Mouse (Mus musculus): Measurements from ENCODE around the gene Abcc4. TPM values are rescaled to one million over a fixed set of nuclear protein-coding genes. Genes with fewer than 3 reads are reported as not detected.
"Not testable (repeated sequence)": the region's sequence is repeated elsewhere in the genome, so short reads cannot be mapped to it uniquely, and the experiment has no call there.

Gene Abcc4
- total RNA-seq, 2 experiments from 2014 or later = 9.0 to 9.1 TPM

- DNase-seq = no peak
- intact Hi-C loops (cut with DNase I) = no loop called here
These were observed 161.5 kb downstream of the Abcc4 start for GRCm38 (mm10) chr14:118544493-118544892.

DNA sequence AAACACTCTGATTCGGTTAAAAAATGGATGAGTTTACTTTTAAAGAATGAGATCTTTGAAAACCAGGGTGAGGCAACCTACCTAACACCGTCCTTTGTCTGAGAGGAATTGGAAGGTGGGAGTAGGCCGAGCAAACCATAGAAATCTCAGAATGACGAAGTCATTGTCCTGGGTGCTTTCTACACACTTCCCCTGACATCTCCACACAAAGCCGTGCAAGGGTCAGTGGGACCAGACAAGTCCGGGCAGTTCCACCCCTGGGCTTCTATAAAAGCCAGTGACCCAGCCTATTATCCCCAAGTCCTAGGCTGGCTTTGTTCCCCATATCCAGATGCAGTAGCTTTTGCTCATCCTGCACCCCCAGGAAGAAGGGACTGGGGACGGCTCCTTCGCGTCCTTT lies 163.1 kb downstream of the Abcc4 start:
- no peak for DNase-seq
- intact Hi-C loops (cut with DNase I) = no loop called here

DNA sequence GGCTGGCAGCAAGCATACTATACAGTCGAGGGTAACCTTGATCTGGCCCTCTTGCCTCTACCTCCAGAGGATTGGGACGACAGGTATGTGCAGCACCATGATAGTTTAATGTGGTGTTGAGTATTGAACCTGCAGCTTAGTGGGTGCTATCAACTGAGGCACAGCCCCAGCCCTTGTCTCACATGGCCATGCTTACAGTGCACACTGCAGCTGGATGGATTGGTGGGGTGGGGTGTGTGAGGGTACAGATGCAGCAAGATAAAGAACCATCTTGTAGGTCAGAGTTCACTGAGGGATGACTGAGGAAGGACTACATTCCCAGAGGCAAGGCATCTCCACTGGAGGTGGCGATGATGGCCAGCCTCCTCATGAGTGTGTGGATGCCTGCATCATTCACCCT lies 174.5 kb downstream of the Abcc4 start:
- DNase-seq = no peak
- intact Hi-C loops (cut with DNase I) = no loop called here

DNA sequence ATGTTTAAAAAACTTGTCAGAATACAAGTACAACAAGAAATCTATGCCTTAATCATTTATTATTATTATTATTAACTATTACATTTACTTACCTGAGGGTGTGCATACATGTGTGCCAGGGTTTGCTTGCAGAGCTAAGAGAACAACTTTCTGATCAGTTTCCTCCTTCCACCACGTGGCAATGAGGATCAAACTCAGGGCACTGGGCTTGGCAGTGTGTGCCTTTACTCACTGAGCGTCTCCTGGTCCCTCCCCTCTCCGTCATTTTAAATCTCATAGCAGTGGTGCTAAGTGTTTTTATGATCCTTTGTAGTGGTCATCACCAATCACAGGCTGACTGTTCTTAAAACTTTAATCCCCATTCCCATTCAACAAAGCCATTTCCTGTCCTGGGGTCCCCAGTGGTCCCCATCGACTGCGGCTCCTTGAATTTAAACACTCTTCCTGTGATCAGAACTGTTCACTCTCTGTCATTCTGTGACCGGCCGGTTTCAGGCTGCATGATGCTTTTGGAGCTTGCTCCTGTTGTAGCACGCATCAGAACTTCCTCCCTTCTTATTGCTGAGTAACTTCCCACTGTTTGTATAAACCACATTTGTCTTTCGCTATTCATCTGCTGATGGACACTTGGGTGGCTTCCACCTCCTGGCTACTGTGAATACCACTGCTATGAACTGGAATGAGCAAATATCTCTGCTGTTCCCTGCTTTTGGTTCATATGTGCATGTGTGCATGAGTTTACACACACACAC lies 191.6 kb downstream of the Abcc4 start:
- intact Hi-C loops (cut with DNase I) = no loop called here
- DNase-seq = no peak

DNA sequence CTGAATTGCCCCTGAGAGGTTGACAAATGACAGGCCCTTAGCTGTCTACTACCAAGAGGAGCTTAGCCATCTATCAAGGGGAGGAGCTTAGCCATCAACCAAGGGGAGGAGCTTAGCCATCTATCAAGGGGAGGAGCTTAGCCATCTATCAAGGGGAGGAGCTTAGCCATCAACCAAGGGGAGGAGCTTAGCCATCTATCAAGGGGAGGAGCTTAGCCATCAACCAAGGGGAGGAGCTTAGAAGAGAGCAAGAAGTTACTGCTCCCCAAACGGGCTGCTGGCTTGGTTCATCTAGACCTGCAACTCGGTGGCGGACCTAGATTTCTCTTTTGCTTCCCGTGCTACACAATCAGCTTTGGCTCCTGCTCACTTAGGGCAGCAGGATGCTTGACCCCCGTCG lies 194.3 kb downstream of the Abcc4 start:
- DNase-seq; intact Hi-C loops (cut with DNase I): not testable (repeated sequence)

DNA sequence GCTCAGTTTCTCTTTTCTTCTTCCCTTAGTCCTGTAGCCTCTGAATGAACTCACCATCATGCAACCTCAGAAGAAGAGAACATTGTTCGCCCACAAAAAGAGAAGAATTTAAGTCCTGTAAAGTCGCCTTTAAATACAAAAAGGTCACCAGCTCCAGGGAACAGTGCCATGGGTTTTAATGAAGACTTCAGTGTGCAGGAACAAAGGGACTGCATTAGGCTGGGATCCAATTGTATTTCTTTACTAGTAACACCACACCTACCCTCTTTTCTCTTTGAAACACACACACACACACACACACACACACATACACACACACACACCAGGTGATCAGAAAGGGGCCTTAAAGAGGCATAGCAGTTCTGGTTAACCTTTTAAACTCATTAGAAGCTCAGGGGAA lies 195.2 kb downstream of the Abcc4 start:
- intact Hi-C loops (cut with DNase I) = no loop called here
- DNase-seq = no peak

DNA sequence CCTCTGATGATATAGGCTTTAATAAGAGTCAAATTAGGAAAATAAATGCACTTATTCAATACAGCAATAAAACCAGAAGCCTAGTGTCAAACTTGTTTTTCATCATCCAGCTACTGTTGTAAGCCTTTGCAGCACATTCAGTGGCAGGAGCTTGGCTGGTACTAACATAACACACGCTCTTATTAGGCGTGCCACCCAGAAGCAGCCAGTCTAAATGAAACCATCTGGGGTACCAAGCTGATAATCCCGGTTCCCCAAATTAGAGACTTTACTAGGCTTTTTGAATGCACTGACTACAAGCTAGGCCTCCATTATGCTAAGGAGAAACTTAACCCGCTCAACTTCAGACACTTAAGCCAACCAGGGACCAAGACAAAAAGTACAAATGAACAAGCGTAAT lies 195.8 kb downstream of the Abcc4 start:
- intact Hi-C loops (cut with DNase I) = no loop called here

DNA sequence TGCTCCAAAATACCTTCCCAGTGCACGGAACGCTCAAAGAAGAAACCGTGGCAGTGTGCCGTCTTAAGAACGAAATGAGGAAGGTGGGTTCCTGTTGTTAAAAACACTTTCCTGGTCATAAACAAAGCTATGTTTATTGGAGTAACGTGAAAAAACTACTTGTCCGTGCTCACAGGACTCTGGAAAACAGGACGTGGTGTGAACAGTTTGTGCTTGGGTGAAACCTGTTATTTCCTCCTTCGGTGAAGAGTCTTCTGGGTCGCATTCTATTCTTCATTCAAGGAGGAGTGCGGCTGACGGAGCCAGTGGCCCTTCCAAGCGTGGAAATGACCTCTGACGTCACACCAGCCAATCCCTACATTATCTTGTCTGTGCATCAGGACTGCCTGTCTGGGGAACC lies 198.2 kb downstream of the Abcc4 start:
- DNase-seq = no peak
- intact Hi-C loops (cut with DNase I) = loop anchor here (5.0 kb wide), 2 partner anchors 44 to 84 kb away; no protein-coding TSS in a partner anchor

More for the DNA sequence above, 195.8 kb downstream of the Abcc4 start:
- no peak for DNase-seq

- intact Hi-C loops (cut with DNase I) = loop anchor here (5.0 kb wide), 2 partner anchors 46 to 86 kb away; no protein-coding TSS in a partner anchor
These were observed 199.3 kb downstream of the Abcc4 start for GRCm38 (mm10) chr14:118506591-118507146.

DNA sequence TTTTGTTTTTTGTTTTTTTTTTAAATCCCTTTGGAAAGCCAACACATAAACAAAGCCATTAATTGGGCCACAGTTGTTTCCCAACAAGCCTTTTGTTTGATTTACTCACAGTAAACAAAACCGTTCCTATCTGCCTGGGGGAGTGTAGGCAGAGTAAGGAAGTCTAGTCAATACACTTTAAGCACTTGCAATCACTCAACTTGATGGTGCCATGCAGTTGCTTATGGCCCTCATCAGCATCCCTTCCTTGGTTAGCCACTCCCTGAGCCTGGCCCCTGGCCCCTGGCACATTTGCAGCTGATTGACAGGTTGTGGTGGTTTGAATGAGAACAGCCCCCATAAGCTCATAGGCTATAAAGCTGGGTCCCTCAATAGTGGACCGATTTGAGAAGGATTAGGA lies 209.3 kb downstream of the Abcc4 start:
- no peak for DNase-seq
- intact Hi-C loops (cut with DNase I) = no loop called here

More at GRCm38 (mm10) chr14:118506591-118507146, 199.3 kb downstream of the Abcc4 start:
- DNase-seq = peak; percentile 18 to 22

DNA sequence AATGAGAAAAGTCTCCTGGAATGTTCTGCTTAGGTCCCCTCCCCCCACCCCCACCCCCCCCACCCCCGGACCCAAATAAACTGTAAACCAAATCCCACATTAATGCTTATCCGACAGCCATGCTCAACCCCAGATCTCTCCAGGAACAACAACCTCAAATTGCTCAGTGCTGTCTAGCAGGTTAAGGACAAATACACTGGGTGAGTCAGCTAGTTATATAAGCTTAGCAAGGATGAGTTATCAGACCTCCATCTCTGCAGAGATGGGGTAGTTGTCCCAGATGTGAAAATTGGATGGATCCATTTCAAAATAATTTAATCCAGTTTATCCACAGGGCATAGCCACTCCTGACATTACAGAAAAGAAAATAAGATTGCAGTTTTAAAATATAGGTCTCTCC lies 210.6 kb downstream of the Abcc4 start:
- DNase-seq = no peak
- intact Hi-C loops (cut with DNase I) = no loop called here

DNA sequence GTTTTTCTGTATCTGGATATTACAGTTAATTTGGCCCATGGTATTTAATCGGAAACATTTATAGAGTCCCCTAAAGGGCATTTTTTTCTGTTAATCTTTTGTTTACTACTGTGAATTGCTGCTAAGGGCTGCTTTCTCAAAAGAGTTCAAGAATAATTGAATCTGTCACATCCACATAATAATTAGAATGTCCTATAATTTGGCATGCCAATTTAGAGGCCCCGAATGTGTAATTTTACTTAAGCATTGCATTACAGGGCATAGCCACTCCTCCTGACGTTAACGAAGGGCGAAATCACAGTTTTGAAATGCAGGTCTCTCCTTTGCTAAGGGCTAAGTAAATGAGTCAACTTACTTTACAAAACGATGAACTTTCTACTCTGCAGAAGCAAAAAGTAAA lies 214.3 kb downstream of the Abcc4 start:
- no peak for DNase-seq
- intact Hi-C loops (cut with DNase I) = no loop called here

DNA sequence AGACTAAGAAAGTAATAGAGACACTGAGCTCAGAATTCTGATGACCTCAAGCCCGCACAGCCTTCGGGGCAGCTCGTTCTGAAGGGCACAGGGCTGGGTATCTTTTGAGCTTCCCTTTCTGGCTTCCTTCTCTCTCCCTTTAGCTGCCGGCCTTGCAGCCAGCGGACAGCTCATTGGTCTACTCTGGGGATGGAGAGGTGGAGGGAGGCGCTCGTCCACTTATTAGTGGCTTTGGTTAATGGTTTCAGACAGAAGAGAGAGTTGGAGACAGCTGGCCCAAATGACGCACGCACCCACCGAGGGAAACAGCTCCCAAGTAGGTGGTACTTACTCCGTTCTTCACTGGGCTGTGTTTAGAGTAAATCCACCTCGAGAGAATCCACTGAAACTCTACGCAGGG lies 214.7 kb downstream of the Abcc4 start:
- intact Hi-C loops (cut with DNase I) = no loop called here
- DNase-seq = no peak

GRCm38 (mm10) chr14:118490525-118490924 lies 215.5 kb downstream of the Abcc4 start:
- DNase-seq = no peak
- intact Hi-C loops (cut with DNase I) = no loop called here

GRCm38 (mm10) chr14:118486349-118486748 lies 219.7 kb downstream of the Abcc4 start:
- DNase-seq = no peak
- intact Hi-C loops (cut with DNase I) = no loop called here

DNA sequence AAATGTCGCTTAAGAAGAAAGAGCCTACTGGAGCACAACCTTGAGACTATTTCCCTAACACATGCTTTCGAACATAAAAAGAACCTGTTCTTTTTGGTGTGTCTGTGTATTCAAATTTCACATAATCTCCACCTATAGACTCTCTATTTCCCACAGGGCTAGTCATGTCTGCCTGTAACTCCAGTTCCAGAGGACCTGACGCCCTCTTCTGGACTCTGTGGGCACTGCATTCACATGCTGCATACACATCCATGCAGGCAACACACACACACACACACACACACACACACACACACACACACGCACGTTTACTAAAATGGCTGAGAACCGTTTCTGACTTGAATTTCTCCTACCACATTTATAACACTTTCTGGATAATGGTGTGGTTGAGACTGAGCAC lies 220.4 kb downstream of the Abcc4 start:
- DNase-seq = no peak
- intact Hi-C loops (cut with DNase I) = no loop called here

GRCm38 (mm10) chr14:118482320-118482719 lies 223.7 kb downstream of the Abcc4 start:
- intact Hi-C loops (cut with DNase I) = no loop called here
- DNase-seq = no peak

DNA sequence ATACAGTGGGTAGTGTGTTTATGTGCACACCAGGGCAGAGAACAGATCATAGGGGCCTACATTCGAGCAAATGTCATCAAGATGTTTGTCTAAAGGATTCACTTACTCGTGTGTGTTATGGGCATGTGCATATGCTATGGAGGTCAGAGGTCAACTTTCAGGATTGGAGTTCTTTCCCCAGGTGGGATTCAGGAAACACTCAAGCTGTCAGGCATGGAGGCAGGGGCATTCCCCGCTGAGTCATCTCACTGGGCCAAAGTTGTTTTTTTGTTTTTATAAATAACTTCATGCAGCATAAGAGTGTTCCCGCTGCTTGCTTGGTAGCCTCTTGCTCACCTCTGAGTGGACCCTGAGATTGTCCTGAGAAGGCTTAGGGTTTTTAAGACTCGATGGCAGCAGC lies 224.2 kb downstream of the Abcc4 start:
- intact Hi-C loops (cut with DNase I) = no loop called here
- no peak for DNase-seq

DNA sequence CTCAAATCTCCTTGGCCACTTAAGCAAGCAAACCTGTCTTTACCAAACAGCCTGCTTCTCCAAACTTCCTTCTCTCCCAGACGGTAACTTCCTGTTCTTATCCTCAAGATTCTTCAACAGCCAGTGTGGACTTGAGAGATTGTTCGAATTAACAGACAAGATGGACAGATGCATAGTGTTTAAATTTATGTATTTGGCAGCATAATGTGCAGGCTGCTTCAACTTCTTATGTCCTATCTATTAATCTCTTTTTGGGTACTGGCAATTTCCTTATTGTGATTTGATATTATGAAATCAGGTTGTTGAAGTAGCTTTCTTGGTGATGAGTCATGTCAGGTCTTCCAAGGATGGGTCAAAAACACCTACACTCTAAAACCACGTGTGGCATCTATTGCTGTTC lies 229.7 kb downstream of the Abcc4 start:
- no peak for DNase-seq
- intact Hi-C loops (cut with DNase I) = no loop called here

DNA sequence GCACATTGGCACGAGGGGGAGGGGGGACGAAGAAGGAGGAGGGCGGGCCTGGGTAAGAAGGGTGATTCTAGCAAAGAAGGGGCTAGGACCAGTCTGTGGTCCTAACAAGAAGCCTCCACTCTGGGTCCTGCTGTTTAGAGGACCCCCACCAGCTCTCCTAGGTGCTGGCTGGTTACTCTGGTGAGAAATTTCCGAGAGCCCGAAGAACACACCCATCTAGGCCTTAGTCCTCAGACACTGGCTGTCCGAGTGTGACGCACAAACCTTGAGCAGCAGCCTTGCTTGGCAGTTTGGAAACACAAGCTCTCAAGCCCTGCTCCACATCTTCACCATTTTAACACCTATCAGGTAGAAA lies 230.9 kb downstream of the Abcc4 start:
- intact Hi-C loops (cut with DNase I) = no loop called here
- DNase-seq = no peak

- intact Hi-C loops (cut with DNase I) = no loop called here
These were observed 231.6 kb downstream of the Abcc4 start for GRCm38 (mm10) chr14:118474226-118475099.

DNA sequence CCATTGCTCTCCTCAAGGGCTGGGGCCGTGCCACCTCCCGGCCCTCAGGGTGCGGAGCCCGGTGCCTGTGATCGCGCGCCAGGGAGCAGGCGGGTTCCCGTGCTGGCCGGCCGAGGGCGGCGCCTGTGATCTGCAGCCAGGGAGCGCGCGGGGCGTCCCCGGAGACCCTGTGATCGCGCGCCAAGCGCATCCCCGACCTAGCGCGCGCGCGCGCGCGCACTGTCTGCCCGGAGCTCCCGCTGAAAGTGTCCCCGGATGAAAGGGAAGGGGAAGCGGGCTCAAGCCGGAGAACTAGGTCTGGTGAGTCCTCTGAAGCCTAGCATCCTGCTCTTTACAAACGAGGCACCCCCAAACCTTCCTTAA lies 232.2 kb downstream of the Abcc4 start:
- DNase-seq = no peak
- intact Hi-C loops (cut with DNase I) = no loop called here

More at GRCm38 (mm10) chr14:118474226-118475099, 231.6 kb downstream of the Abcc4 start:
- DNase-seq = no peak
